Mouse (Mus musculus) hindlimb bud, embryonic 11.5 days (tissue): ENCODE measurements around the gene Vwa3a.

ENCODE experiments used
- DNase-seq: peaks from one replicate; pipeline ENCODE4 v3.0.0-alpha.2; 2012; ENCODE audit warnings: low read depth, low spot score; ENCODE audit errors: extremely low spot score

Vwa3a gene

GRCm38 (mm10) chr7:120746029-120746428 is 6.9 kb downstream of the Vwa3a start:
- DNase-seq = no peak

- no peak for DNase-seq
These were observed 7.7 kb downstream of the Vwa3a start for GRCm38 (mm10) chr7:120746821-120747220.

GRCm38 (mm10) chr7:120748478-120748877 is 9.4 kb downstream of the Vwa3a start:
- DNase-seq = no peak

- no peak for DNase-seq
These were observed 12.2 kb downstream of the Vwa3a start for GRCm38 (mm10) chr7:120751330-120751729.

- DNase-seq = no peak
These were observed 12.8 kb downstream of the Vwa3a start for GRCm38 (mm10) chr7:120751906-120752305.

- peak; percentile 77 for DNase-seq
These were observed 15.6 kb downstream of the Vwa3a start for GRCm38 (mm10) chr7:120754671-120755070.

GRCm38 (mm10) chr7:120767369-120767768 is 28.3 kb downstream of the Vwa3a start:
- no peak for DNase-seq

GRCm38 (mm10) chr7:120771389-120771788 is 32.3 kb downstream of the Vwa3a start:
- no peak for DNase-seq

GRCm38 (mm10) chr7:120778012-120778411 is 38.9 kb downstream of the Vwa3a start:
- DNase-seq = no peak

- DNase-seq = no peak
These were observed 56.4 kb downstream of the Vwa3a start for GRCm38 (mm10) chr7:120795544-120795943.

- DNase-seq = no peak
These were observed 57.3 kb downstream of the Vwa3a start for GRCm38 (mm10) chr7:120796369-120796768.

- no peak for DNase-seq
These were observed 64.2 kb downstream of the Vwa3a start for GRCm38 (mm10) chr7:120803268-120803667.

- DNase-seq = no peak
These were observed 70.6 kb downstream of the Vwa3a start for GRCm38 (mm10) chr7:120809705-120810104.

- no peak for DNase-seq
These were observed 72.8 kb downstream of the Vwa3a start, which contains the start of gene Gm5737 for GRCm38 (mm10) chr7:120811834-120812415. Gene Gm5737, plus strand, starts transcription at chr7:120812365.

GRCm38 (mm10) chr7:120817552-120817951 is 78.4 kb downstream of the Vwa3a start:
- DNase-seq = no peak

- DNase-seq = no peak
These were observed 80.3 kb downstream of the Vwa3a start for GRCm38 (mm10) chr7:120819386-120819785.

GRCm38 (mm10) chr7:120823248-120823647 is 84.1 kb downstream of the Vwa3a start:
- DNase-seq = no peak

- no peak for DNase-seq
These were observed 86.0 kb downstream of the Vwa3a start for GRCm38 (mm10) chr7:120825097-120825496.

GRCm38 (mm10) chr7:120826408-120826807 is 87.3 kb downstream of the Vwa3a start:
- no peak for DNase-seq

- no peak for DNase-seq
These were observed 91.6 kb downstream of the Vwa3a start for GRCm38 (mm10) chr7:120830431-120831381.

GRCm38 (mm10) chr7:120834426-120834825 is 95.3 kb downstream of the Vwa3a start:
- no peak for DNase-seq

- DNase-seq = no peak
These were observed 95.8 kb downstream of the Vwa3a start for GRCm38 (mm10) chr7:120834863-120835372.
